Mouse (Mus musculus) stomach, postnatal 0 days (tissue): ENCODE measurements around the gene Ccdc92b. TPM values are rescaled to one million over a fixed set of nuclear protein-coding genes. Genes with fewer than 3 reads are reported as not detected.
A peak's percentile ranks its signal among the peaks of the same experiment; 100 is the strongest.

ENCODE experiments used
- ATAC-seq: fragments of 200-750 bp; cut with Nextera tagmentation; 2 replicates; pipeline ENCODE4 v1.8.0; 2017; ENCODE audit not compliant: low FRiP score, low TSS enrichment
- DNase-seq: peaks from one replicate; pipeline ENCODE4 v3.0.0-alpha.2; 2016; ENCODE audit warnings: low spot score
- H3K27ac ChIP-seq: fragments of 300-500 bp; sonication (generic); replicated peaks from 2 replicates; pipeline ENCODE4 v1.5.1; 2014; ENCODE audit warnings: mild to moderate bottlenecking, control low read depth
- H3K27me3 ChIP-seq: fragments of 300-500 bp; sonication (generic); 2 replicates; pipeline ENCODE4 v1.6.1; 2014; ENCODE audit warnings: low read length; ENCODE audit not compliant: control insufficient read depth, insufficient read depth
- H3K36me3 ChIP-seq: fragments of 300-500 bp; sonication (generic); 2 replicates; pipeline ENCODE4 v1.6.1; 2014; ENCODE audit warnings: low read length, mixed read lengths; ENCODE audit not compliant: control insufficient read depth, insufficient read depth
- H3K4me1 ChIP-seq: fragments of 300-500 bp; sonication (generic); replicated peaks from 2 replicates; pipeline ENCODE4 v1.6.1; 2014; ENCODE audit warnings: antibody characterized with exemption; ENCODE audit not compliant: control insufficient read depth, insufficient read depth
- H3K4me2 ChIP-seq: fragments of 300-500 bp; sonication (generic); replicated peaks from 2 replicates; pipeline ENCODE4 v1.6.1; 2014; ENCODE audit warnings: low read depth, mild to moderate bottlenecking, control low read depth, moderate library complexity
- H3K4me3 ChIP-seq: fragments of 300-500 bp; sonication (generic); 2 replicates; pipeline ENCODE4 v1.5.1; 2014; ENCODE audit warnings: low read depth, low read length, control low read depth
- H3K9ac ChIP-seq: fragments of 300-500 bp; sonication (generic); 2 replicates; pipeline ENCODE4 v1.6.1; 2014; ENCODE audit warnings: mild to moderate bottlenecking, low read length, control low read depth, mixed read lengths
- H3K9me3 ChIP-seq: fragments of 300-500 bp; sonication (generic); 2 replicates; pipeline ENCODE4 v1.6.1; 2016; ENCODE audit warnings: low read length; ENCODE audit not compliant: control insufficient read depth
- CTCF ChIP-seq: IDR thresholded peaks from 2 replicates; pipeline ENCODE4 v1.5.1; 2016; ENCODE audit warnings: antibody characterized with exemption, low read depth, mild to moderate bottlenecking, moderate library complexity
- EP300 ChIP-seq: optimal IDR thresholded peaks from 2 replicates; pipeline ENCODE3; 2016; ENCODE audit warnings: antibody characterized with exemption
- WGBS: fragments of 180-500 bp; shearing (Covaris S2); extraction: QIAGEN DNeasy Blood & Tissue Kit; methylation state at CpG from one replicate; pipeline ENCODE4 v1.1.7; 2014; 5-methylcytosine and 5-hydroxymethylcytosine counted together
- polyA plus RNA-seq: library from polyadenylated mRNA; unstranded; fragments of >200 nt; fragmentation: Nextera tagmentation; extraction: Ambion mirVana; gene quantifications from 2 replicates; pipeline ENCODE4 v1.2.1, GENCODE M21; 2015

Gene Ccdc92b
- polyA plus RNA-seq, 1 experiment from 2014 or later = 0.55 TPM

DNA sequence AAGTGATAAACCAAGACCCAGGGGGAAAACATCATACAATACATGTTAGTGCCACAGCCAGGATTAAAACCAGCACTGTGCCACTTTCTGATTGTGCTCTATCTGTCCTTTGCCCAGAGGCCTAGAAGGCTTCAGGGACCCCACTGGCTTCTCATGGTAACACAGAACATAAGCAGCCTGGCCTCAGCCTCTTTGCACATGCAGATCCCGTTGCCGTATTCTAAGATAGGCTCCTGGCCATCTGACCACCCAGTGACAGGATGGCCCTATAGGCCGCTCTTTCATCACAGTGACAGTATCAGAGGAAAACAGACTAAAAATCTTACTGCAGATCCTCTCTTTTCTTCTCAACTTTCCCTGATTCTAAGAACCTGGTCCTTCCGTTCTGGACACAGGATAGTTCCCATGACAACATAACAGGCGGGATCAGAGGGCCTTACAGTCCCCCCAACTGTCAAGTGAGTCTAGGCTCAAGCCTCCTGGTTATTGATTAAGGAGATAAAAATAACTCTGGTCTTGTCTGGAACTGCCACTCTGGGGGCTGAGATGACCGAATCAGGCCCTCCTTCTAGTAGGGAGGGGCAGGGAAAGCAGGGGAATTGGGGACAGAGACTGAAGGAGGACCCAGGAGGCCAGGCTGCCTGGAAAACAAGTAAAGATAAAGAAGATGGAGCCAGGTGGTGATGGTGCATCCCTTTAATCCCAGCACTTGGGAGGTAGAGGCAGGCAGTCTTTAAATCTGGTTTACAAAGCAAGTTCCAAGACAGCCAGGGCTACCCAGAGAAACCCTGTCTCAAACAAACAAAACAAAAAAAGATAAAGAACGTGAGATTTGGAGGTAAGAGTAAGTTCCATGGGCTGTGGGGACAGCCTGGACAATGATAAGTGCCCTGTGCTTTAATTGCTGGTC is 12.7 kb downstream of the Ccdc92b start:
- no peaks in the 10 kb centered on the region for H3K9me3 ChIP-seq
- ATAC-seq = no peak
- H3K36me3 ChIP-seq = no peaks in the 10 kb centered on the region
- TF ChIP-seq EP300 (no peak), CTCF (no peak)
- no peak overlapping the region for H3K4me2 ChIP-seq
- no peak overlapping the region for H3K27ac ChIP-seq
- H3K4me3 ChIP-seq = no peak overlapping the region
- WGBS = 63% methylated on average over 7 of the region's 7 CpGs
- DNase-seq = no peak
- H3K4me1 ChIP-seq = no peaks in the 10 kb centered on the region; the same call in 1 of the 2 replicates
- peak overlapping the region; percentile 27; the same call in 1 of the 2 replicates for H3K9ac ChIP-seq
- H3K27me3 ChIP-seq = no peaks in the 10 kb centered on the region

DNA sequence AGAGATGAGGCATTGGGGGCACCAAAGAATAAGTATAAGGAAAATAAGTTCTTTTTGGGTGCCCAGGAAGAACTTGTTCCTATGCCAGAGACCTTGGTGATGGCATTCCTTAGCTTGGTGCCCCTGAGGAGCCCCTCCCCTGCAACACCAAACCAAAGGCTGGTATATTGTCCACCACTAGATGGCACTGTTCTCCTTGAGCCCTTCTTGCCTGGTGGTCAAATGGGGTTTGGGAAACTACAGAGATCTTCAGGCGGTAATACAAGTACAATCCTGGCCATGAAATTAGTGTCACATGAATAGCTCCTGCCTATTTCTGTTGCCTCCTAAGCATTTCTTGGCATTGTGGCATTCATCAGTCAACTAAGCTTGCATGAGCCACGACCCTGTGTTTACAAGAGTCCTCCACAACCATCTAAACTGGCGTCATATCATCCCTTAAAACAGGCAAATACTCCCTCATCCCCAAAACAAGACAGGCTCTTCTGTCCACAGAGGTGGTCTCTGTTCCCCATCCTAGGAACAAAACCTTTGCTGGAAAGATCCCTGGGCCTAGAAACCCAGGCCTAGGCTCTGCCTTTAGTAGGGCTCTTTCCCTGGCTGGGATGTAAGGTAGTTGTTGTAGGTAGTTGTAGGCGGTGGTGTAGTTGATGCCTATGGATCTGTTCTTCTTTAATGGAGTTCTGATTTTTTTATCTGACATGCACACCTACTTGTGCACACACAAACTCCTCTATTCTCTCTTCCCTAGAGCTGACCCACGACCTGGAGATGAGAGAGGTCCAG is 15.3 kb downstream of the Ccdc92b start:
- Histone ChIP-seq H3K9ac (no peak overlapping the region), H3K9me3 (no peaks in the 10 kb centered on the region), H3K4me3 (no peak overlapping the region), H3K4me1 (peaks cover 3% of the 10 kb centered on the region; the same call in 1 of the 2 replicates), H3K27ac (no peak overlapping the region), H3K27me3 (no peaks in the 10 kb centered on the region), H3K36me3 (no peaks in the 10 kb centered on the region), H3K4me2 (no peak overlapping the region)
- WGBS = 66% methylated on average over 5 of the region's 5 CpGs
- peak; percentile 64 for DNase-seq
- no peak for ATAC-seq
- TF ChIP-seq EP300 (no peak), CTCF (peak; percentile 96)

DNA sequence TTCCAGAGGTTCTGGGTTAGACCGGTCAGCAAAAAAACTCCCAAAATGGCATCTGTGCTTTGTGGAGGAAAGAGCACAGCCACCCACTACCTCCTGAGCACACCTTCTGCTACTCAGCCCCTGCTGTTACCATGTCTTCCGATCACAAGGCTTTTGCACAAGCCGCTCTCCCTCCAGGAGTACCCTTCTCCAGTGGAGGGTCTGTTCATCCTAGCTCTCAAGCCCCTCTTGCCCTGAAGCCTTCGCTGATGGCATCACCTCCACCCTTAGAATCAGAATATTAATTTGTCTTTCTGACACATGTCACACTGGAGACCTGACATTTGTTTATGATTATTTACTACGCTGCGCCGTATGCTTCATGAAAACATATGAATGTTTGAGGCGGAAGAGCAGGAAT is 18.1 kb downstream of the Ccdc92b start:
- H3K4me1 ChIP-seq = peaks cover 6% of the 10 kb centered on the region
- no peaks in the 10 kb centered on the region for H3K27me3 ChIP-seq
- ATAC-seq (no peak), DNase-seq (no peak)
- H3K27ac ChIP-seq = peak overlapping the region; percentile 97
- TF ChIP-seq CTCF (no peak), EP300 (no peak)
- peak overlapping the region; percentile 79 for H3K4me3 ChIP-seq
- H3K9me3 ChIP-seq = no peaks in the 10 kb centered on the region
- peak overlapping the region; percentile 81 for H3K9ac ChIP-seq
- 17% methylated on average over 8 of the region's 8 CpGs for WGBS
- H3K36me3 ChIP-seq = no peaks in the 10 kb centered on the region
- H3K4me2 ChIP-seq = peak overlapping the region; percentile 86

DNA sequence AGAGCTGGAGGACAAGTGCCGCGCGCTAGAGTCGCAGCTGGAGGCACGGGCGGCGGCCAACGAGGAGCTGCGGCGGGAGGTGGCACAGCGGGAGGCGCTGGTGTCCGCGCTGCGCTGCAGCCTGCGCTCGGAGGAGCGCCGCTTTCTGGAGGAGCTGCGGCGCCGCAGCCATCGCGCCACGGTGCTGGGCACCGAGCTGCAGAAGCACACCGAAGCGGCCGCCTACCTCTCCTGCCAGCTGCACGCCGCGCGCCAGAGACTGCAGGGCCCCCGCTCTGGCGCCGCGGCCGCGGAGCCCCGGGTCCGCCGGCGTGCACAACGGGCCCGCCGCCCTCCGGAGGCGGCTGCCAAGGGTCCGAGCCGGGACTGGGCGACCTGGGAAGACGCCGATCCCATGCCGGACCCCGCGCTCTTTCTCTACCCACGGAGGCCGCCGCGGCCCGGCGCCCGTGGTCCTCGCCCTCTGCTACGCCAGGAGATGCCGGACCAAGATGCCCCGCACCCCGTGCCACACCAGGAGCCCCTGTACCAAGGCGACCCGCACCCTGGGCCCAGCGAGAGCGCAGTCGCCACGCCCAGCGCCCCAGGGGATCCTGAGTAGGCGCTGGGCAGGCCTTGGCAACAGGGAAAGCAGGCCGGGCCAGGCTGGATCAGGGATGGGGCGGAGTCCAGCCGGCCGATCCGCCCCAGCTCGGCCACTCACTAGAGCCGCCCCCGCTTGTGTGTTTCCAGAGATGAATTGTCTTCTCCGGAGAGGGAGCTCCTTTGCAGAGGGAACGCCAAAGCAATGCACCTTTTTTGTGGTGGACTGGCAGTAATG is 18.8 kb downstream of the Ccdc92b start:
- H3K36me3 ChIP-seq = no peaks in the 10 kb centered on the region
- WGBS = under 1% methylated on average over 70 of the region's 86 CpGs
- H3K27ac ChIP-seq = peak overlapping the region; percentile 97
- peak overlapping the region; percentile 86 for H3K4me2 ChIP-seq
- H3K27me3 ChIP-seq = no peaks in the 10 kb centered on the region
- DNase-seq (peak; percentile 90), ATAC-seq (peak; percentile 90)
- H3K4me3 ChIP-seq = peak overlapping the region; percentile 79
- TF ChIP-seq EP300 (peak; percentile 51), CTCF (peak; percentile 76)
- no peaks in the 10 kb centered on the region for H3K9me3 ChIP-seq
- peaks cover 6% of the 10 kb centered on the region for H3K4me1 ChIP-seq
- H3K9ac ChIP-seq = peak overlapping the region; percentile 81

DNA sequence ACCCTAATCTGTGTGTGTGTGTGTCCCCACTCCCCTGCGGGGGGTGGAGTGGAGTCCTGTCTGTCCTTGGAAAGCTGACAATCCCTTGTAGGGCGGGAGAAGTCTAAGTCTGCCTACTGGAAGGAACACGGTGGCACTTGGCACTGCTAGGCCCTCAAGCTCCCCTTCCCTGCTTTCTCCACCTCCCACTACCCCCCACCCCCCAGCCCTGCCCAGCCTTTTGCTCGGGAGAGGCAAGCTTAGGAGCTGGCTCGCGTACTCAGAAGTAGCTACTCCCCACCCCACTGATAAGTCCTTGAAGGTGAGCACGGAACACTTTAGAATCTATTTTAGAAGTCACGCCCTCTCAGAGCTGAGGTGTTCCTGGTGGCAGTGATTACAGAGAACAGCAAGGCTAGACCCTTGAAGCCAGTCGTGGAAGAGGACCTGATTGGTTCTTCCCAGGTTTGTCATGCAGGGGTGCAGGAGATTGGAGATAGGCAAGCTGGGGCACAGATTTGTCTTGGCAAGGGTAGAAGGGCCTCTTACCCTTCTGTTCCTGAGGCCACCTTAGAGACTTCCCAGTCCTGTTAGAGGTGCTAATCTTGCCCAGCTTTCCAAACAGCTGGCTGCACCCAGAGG is 19.5 kb downstream of the Ccdc92b start:
- peak overlapping the region; percentile 81 for H3K9ac ChIP-seq
- H3K9me3 ChIP-seq = no peaks in the 10 kb centered on the region
- peaks cover 6% of the 10 kb centered on the region for H3K4me1 ChIP-seq
- H3K4me3 ChIP-seq = peak overlapping the region; percentile 79
- DNase-seq (peak; percentile 68), ATAC-seq (peak; percentile 74)
- no peaks in the 10 kb centered on the region for H3K27me3 ChIP-seq
- no peak for TF ChIP-seq CTCF
- TF ChIP-seq EP300 = peak; percentile 21
- no peaks in the 10 kb centered on the region for H3K36me3 ChIP-seq
- peak overlapping the region; percentile 97 for H3K27ac ChIP-seq
- peak overlapping the region; percentile 86 for H3K4me2 ChIP-seq
- 7% methylated on average over 9 of the region's 9 CpGs for WGBS
